Mouse (Mus musculus): Measurements from ENCODE around the gene Cfap157. TPM values are rescaled to one million over a fixed set of nuclear protein-coding genes. Genes with fewer than 3 reads are reported as not detected.

The Cfap157 gene
- polyA plus RNA-seq, 2 experiments: 0.04 to 0.11 TPM

DNA sequence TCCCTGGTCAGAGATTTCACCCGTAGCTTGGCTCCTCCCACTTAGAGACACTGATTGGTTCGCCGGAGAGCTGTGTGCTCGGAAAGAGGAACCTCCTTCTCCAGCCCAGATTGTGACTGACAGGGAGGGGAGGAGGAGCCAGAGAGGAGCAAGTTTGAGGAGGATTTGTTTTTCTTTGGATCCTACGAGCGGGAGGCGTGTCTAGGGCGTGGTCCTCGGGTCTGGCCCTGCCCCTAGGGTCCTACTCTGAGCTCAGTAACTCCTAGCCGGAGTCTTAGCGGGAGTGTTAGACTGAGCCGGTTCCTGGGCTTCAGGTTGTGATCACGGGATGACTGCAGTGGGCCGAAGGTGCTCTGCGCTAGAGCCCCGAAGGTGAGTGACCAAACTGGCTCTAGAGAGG, 56.8 kb downstream of the Cfap157 start:
- ATAC-seq (ENCODE audit: low FRiP score, low read depth) (peak; percentile 96), DNase-seq (ENCODE audit: low spot score) (peak; percentile 95)
- peak; percentile 55; the same call in 1 of the 2 replicates for TF ChIP-seq POLR2A (IDR thresholded peaks at IDR 0.05; ENCODE audit: borderline replicate concordance, extremely low read depth, insufficient read depth, insufficient read length)
- no peaks in the 10 kb centered on the region for H3K36me3 ChIP-seq (ENCODE audit: control insufficient read depth, insufficient read depth, low read length)
- H3K4me2 ChIP-seq (replicated peaks; ENCODE audit: low read depth, low read length, severe bottlenecking): peak overlapping the region; percentile 57
- H3K27me3 ChIP-seq (ENCODE audit: control insufficient read depth, insufficient read depth, low read length): no peaks in the 10 kb centered on the region
- peak overlapping the region; percentile 36 for H3K4me3 ChIP-seq (replicated peaks; ENCODE audit: low read length)
- 3% methylated on average over 16 of the region's 16 CpGs for WGBS
- peaks cover 34% of the 10 kb centered on the region for H3K4me1 ChIP-seq (ENCODE audit: control insufficient read depth, insufficient read depth, low read length)
- H3K27ac ChIP-seq (replicated peaks; ENCODE audit: low read depth, low read length): 0 out of 2 replicates have a peak overlapping the region, but pooled peaks have one; percentile 38
- no peaks in the 10 kb centered on the region for H3K9me3 ChIP-seq (ENCODE audit: control insufficient read depth, low read length)
- H3K9ac ChIP-seq (ENCODE audit: low read depth, low read length, severe bottlenecking): peak overlapping the region; percentile 43; the same call in 1 of the 2 replicates

Other genes starting within 250 kb of the Cfap157 start
- 15.3 and 22.8 TPM in 2 replicates for gene Fam102a, start 249.1 kb downstream of the Cfap157 start, polyA plus RNA-seq (2012; rRNA removed)
- gene Fam102a, start 249.1 kb downstream of the Cfap157 start, polyA plus RNA-seq (2014; fragmentation: Nextera tagmentation; extraction: Ambion mirVana): 17.2 TPM in 2 replicates
- gene Dpm2, start 213.6 kb downstream of the Cfap157 start, polyA plus RNA-seq (2012; rRNA removed): 146 and 178 TPM in 2 replicates
- 122 TPM in 2 replicates for gene Dpm2, start 213.6 kb downstream of the Cfap157 start, polyA plus RNA-seq (2014; fragmentation: Nextera tagmentation; extraction: Ambion mirVana)
- 1.9 and 3.1 TPM in 2 replicates for gene Pip5kl1, start 209.6 kb downstream of the Cfap157 start, polyA plus RNA-seq (2012; rRNA removed)
- gene Pip5kl1, start 209.6 kb downstream of the Cfap157 start, polyA plus RNA-seq (2014; fragmentation: Nextera tagmentation; extraction: Ambion mirVana): 0.43 and 1.3 TPM in 2 replicates
- gene 9430097D07Rik, start 208.7 kb downstream of the Cfap157 start, polyA plus RNA-seq (2012; rRNA removed): 0.09 TPM in 1 of 2 replicates, not detected in the other
- gene 9430097D07Rik, start 208.7 kb downstream of the Cfap157 start, polyA plus RNA-seq (2014; fragmentation: Nextera tagmentation; extraction: Ambion mirVana): 0.17 TPM in 1 of 2 replicates, not detected in the other
- gene St6galnac4, start 197.3 kb downstream of the Cfap157 start, polyA plus RNA-seq (2012; rRNA removed): 31.8 and 44.9 TPM in 2 replicates
- 33.3 and 33.9 TPM in 2 replicates for gene St6galnac4, start 197.3 kb downstream of the Cfap157 start, polyA plus RNA-seq (2014; fragmentation: Nextera tagmentation; extraction: Ambion mirVana)
- gene St6galnac6, start 184.7 kb downstream of the Cfap157 start, polyA plus RNA-seq (2012; rRNA removed): 39.2 and 52.9 TPM in 2 replicates
- gene St6galnac6, start 184.7 kb downstream of the Cfap157 start, polyA plus RNA-seq (2014; fragmentation: Nextera tagmentation; extraction: Ambion mirVana): 10.7 and 11.7 TPM in 2 replicates
- 25.5 and 26.7 TPM in 2 replicates for gene Ak1, start 162.7 kb downstream of the Cfap157 start, polyA plus RNA-seq (2012; rRNA removed)
- 44.1 and 56.2 TPM in 2 replicates for gene Ak1, start 162.7 kb downstream of the Cfap157 start, polyA plus RNA-seq (2014; fragmentation: Nextera tagmentation; extraction: Ambion mirVana)
- 61.4 and 91.8 TPM in 2 replicates for gene Eng, start 137.8 kb downstream of the Cfap157 start, polyA plus RNA-seq (2012; rRNA removed)
- 49.3 and 52.2 TPM in 2 replicates for gene Eng, start 137.8 kb downstream of the Cfap157 start, polyA plus RNA-seq (2014; fragmentation: Nextera tagmentation; extraction: Ambion mirVana)
- 75.7 and 101 TPM in 2 replicates for gene Fpgs, start 80.3 kb downstream of the Cfap157 start, polyA plus RNA-seq (2012; rRNA removed)
- 30.7 and 33.4 TPM in 2 replicates for gene Fpgs, start 80.3 kb downstream of the Cfap157 start, polyA plus RNA-seq (2014; fragmentation: Nextera tagmentation; extraction: Ambion mirVana)
- gene Cdk9, start 71.4 kb downstream of the Cfap157 start, polyA plus RNA-seq (2012; rRNA removed): 211 and 240 TPM in 2 replicates
- 84.7 and 87.1 TPM in 2 replicates for gene Cdk9, start 71.4 kb downstream of the Cfap157 start, polyA plus RNA-seq (2014; fragmentation: Nextera tagmentation; extraction: Ambion mirVana)
- gene Sh2d3c, start 63.4 kb downstream of the Cfap157 start, polyA plus RNA-seq (2012; rRNA removed): 36.8 and 52.0 TPM in 2 replicates
- gene Sh2d3c, start 63.4 kb downstream of the Cfap157 start, polyA plus RNA-seq (2014; fragmentation: Nextera tagmentation; extraction: Ambion mirVana): 18.5 and 20.3 TPM in 2 replicates
- 0.14 and 0.15 TPM in 2 replicates for gene 6330409D20Rik, start 43.4 kb downstream of the Cfap157 start, polyA plus RNA-seq (2012; rRNA removed)
- gene 6330409D20Rik, start 43.4 kb downstream of the Cfap157 start, polyA plus RNA-seq (2014; fragmentation: Nextera tagmentation; extraction: Ambion mirVana): not detected in 2 replicates
- 82.6 and 169 TPM in 2 replicates for gene Tor2a, start 27.2 kb downstream of the Cfap157 start, polyA plus RNA-seq (2012; rRNA removed)
- gene Tor2a, start 27.2 kb downstream of the Cfap157 start, polyA plus RNA-seq (2014; fragmentation: Nextera tagmentation; extraction: Ambion mirVana): 81.2 and 86.2 TPM in 2 replicates
- 0.47 and 0.70 TPM in 2 replicates for gene Ttc16, start 8.8 kb downstream of the Cfap157 start, polyA plus RNA-seq (2012; rRNA removed)
- gene Ttc16, start 8.8 kb downstream of the Cfap157 start, polyA plus RNA-seq (2014; fragmentation: Nextera tagmentation; extraction: Ambion mirVana): 0.12 and 0.15 TPM in 2 replicates
- gene Ptrh1, start 8.6 kb downstream of the Cfap157 start, polyA plus RNA-seq (2012; rRNA removed): 11.3 and 11.5 TPM in 2 replicates
- 5.1 and 5.8 TPM in 2 replicates for gene Ptrh1, start 8.6 kb downstream of the Cfap157 start, polyA plus RNA-seq (2014; fragmentation: Nextera tagmentation; extraction: Ambion mirVana)
- 22.2 and 22.3 TPM in 2 replicates for gene Stxbp1, start 62.8 kb upstream of the Cfap157 start, polyA plus RNA-seq (2012; rRNA removed)
- 15.8 and 20.8 TPM in 2 replicates for gene Stxbp1, start 62.8 kb upstream of the Cfap157 start, polyA plus RNA-seq (2014; fragmentation: Nextera tagmentation; extraction: Ambion mirVana)
- gene Fam129b, start 91.7 kb upstream of the Cfap157 start, polyA plus RNA-seq (2012; rRNA removed): 73.5 and 81.0 TPM in 2 replicates
- 45.9 and 46.2 TPM in 2 replicates for gene Fam129b, start 91.7 kb upstream of the Cfap157 start, polyA plus RNA-seq (2014; fragmentation: Nextera tagmentation; extraction: Ambion mirVana)
- gene Rpl12, start 177.1 kb upstream of the Cfap157 start, polyA plus RNA-seq (2012; rRNA removed): 1,366 and 1,484 TPM in 2 replicates
- gene Rpl12, start 177.1 kb upstream of the Cfap157 start, polyA plus RNA-seq (2014; fragmentation: Nextera tagmentation; extraction: Ambion mirVana): 237 and 247 TPM in 2 replicates
- gene Lrsam1, start 177.2 kb upstream of the Cfap157 start, polyA plus RNA-seq (2012; rRNA removed): 18.0 and 20.3 TPM in 2 replicates
- 9.4 and 11.5 TPM in 2 replicates for gene Lrsam1, start 177.2 kb upstream of the Cfap157 start, polyA plus RNA-seq (2014; fragmentation: Nextera tagmentation; extraction: Ambion mirVana)
- 26.0 and 40.6 TPM in 2 replicates for gene Slc2a8, start 197.7 kb upstream of the Cfap157 start, polyA plus RNA-seq (2012; rRNA removed)
- 16.8 and 20.4 TPM in 2 replicates for gene Slc2a8, start 197.7 kb upstream of the Cfap157 start, polyA plus RNA-seq (2014; fragmentation: Nextera tagmentation; extraction: Ambion mirVana)

Data from limb, embryonic 14.5 days (tissue).